Mouse (Mus musculus) olfactory bulb, adult 2 months (tissue): ENCODE data around the gene Crlf2. TPM values are rescaled to one million over a fixed set of nuclear protein-coding genes. Genes with fewer than 3 reads are reported as not detected.

Source experiments
- H3K27ac ChIP-seq: fragments of 200-500 bp; 2 replicates; pipeline ENCODE4 v1.5.1; 2012; ENCODE audit warnings: low read depth, low read length; ENCODE audit not compliant: insufficient read depth
- H3K4me1 ChIP-seq: fragments of 200-500 bp; 2 replicates; pipeline ENCODE4 v1.6.1; 2012; ENCODE audit warnings: low read length; ENCODE audit not compliant: control insufficient read depth, insufficient read depth
- H3K4me3 ChIP-seq: fragments of 200-500 bp; 2 replicates; pipeline ENCODE4 v1.5.1; 2012; ENCODE audit warnings: mild to moderate bottlenecking, low read depth, low read length, moderate library complexity; ENCODE audit not compliant: insufficient read depth
- CTCF ChIP-seq: fragments of 200-500 bp; IDR thresholded peaks from 2 replicates; pipeline ENCODE4 v1.5.1; 2012; ENCODE audit warnings: low read depth, mild to moderate bottlenecking, low read length, moderate library complexity; ENCODE audit not compliant: insufficient read depth
- POLR2A ChIP-seq: fragments of 200-500 bp; IDR thresholded peaks from 2 replicates; pipeline ENCODE4 v1.6.1; 2012; ENCODE audit warnings: mild to moderate bottlenecking, low read depth, low read length, moderate library complexity; ENCODE audit not compliant: insufficient read depth
- WGBS: fragments of 180-500 bp; shearing (Covaris S2); methylation state at CpG from one replicate; pipeline ENCODE4 v1.1.7; 2018; 5-methylcytosine and 5-hydroxymethylcytosine counted together
- polyA plus RNA-seq: library from polyadenylated mRNA; stranded (reverse); fragments of >200 nt; gene quantifications from 2 replicates; pipeline ENCODE4 v1.2.4, GENCODE M21; 2012; ENCODE audit warnings: low replicate concordance; ENCODE audit not compliant: missing spikeins, insufficient read depth, insufficient read length

Crlf2 gene
- polyA plus RNA-seq, 1 experiment = not detected

DNA sequence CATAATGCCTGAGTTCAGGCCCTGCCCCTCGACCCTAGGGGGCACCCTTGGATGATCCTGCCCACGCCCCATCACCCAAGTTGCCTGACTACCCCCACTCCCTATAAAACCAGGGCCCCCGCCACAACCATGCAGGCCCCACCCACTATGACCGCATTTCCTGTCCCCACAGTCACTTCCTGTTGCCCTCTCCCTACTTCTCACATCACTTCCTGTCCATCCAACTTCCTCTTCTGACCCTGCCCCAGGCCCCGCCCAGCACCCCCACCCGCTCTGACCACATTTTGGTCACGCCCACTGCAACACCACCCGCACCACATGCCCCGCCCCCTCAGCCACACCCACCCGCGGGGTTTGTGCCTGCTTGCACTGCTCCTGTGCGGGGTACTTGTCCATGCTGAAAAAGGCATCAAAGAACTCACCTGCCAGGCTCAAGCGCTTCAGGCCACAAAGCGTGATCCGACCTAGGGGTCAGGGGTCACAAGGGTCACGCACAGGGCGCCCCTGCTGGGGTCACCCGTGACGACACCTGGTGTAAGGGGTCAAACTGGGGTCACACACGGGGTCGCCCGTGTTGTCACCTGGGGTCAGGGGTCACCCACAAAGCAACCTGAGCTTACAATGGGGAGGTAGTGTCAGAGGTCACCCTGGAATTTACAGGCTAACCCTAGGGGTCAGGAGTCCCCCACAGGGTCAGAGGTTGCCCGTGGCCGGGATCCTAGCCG, 7.6 kb downstream of the Crlf2 start:
- H3K27ac ChIP-seq = no peak overlapping the region
- no peak for TF ChIP-seq CTCF
- no peak for TF ChIP-seq POLR2A
- H3K4me3 ChIP-seq = no peak overlapping the region
- peaks cover 2% of the 10 kb centered on the region for H3K4me1 ChIP-seq
- WGBS = 92% methylated on average over 25 of the region's 25 CpGs

DNA sequence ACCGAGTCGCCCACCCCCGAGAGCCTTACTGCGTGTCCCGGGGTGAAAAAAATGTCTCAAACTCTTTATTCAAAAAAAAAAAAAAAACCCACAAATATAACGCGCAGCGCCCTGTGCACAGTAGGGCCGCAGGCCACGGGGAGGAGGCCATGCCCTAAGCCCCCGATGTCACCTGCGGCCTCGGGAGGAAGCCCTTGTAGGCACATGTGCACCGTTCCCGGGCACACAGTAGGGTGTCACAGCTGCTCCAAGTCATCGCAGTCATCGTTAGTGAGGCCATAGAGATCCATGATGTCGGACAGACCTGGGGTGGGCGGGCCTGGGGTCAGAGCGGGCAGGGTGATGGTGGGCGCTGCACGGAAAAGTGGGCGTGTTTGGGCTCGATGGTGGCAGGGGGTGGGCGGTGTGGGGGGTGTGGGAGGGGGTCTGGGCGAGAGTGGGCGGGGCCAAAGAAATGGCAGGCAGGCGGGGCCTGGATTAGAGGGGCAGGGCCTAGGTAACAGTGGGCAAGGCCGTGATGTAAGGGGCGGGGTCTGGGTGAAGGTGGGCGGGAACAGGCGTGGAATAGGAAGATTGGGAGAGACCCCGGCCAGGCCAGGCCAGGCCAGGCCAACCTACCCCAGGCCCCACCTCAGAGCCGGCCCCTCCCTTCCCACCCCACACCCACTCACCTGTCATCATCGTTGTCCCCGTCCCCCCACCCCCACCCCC, 8.4 kb downstream of the Crlf2 start:
- Histone ChIP-seq H3K4me1 (no peaks in the 10 kb centered on the region), H3K4me3 (no peak overlapping the region), H3K27ac (no peak overlapping the region)
- WGBS = 93% methylated on average over 34 of the region's 36 CpGs
- TF ChIP-seq POLR2A (no peak), CTCF (no peak)

DNA sequence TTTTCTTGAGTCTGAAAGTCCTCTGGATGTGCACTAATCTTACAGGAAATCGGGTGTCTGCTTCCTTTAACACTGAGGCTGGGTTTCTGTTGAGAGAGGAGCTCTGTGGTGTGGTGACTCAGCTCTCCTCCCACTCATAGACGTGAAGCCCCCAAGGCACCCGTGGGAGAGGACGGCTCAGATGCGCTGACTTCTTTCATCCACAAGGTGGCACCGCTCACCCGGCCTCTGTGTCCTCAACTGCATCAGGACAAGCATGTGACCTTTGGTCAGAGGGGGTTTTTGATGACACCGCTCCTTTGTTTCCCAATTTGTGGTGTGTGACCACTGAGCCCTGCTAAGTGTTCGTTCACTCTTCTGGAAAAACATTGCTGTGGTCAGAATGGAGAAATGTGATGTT, 10.1 kb downstream of the Crlf2 start:
- 45% methylated on average over 9 of the region's 9 CpGs for WGBS
- Histone ChIP-seq H3K4me1 (no peaks in the 10 kb centered on the region), H3K4me3 (no peak overlapping the region), H3K27ac (no peak overlapping the region)
- TF ChIP-seq CTCF (peak; percentile 45; the same call in 1 of the 2 replicates), POLR2A (no peak)

DNA sequence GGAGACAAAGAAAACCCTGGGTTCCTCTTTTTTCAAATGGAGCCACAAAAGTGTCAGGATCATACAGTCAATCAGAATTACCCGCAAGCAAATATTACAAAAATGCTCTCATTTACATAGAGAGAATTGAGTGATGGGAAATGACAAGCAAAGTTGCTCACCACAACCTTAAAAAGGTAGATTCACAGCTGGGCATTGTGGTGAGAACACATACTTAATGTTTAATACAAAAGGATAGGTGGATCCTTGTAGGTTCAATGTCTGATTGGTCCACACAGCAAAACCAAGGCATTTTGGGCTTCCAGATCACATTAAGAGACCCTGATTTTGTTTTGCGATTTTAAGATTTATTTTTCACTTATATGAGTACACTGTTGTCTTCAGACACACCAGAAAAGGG, 11.7 kb downstream of the Crlf2 start:
- Histone ChIP-seq H3K27ac (no peak overlapping the region), H3K4me3 (no peak overlapping the region), H3K4me1 (no peaks in the 10 kb centered on the region)
- WGBS = 74% methylated on average over 2 of the region's 2 CpGs
- TF ChIP-seq CTCF (no peak), POLR2A (no peak)

DNA sequence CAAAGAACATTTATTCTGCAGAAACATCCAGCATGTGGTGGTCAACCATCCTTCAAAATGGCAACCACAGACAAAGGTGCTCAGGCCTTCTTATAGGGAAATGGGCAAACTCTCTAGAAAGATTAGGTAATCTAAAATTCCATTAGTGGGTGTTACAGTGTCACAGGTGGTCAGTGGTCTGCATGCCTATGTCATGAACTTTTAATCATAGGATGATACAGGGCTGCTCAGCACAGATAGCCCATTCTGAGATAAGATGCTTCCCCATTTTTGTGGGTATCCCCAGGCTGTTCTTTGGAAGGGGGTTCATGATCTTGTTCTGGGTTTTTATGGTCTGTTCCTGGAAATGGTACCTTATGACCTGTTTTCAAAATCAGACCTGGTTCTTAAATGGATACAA, 49.1 kb downstream of the Crlf2 start:
- H3K27ac ChIP-seq = no peak overlapping the region
- no peak overlapping the region for H3K4me3 ChIP-seq
- no peak for TF ChIP-seq CTCF
- TF ChIP-seq POLR2A = no peak
- no peaks in the 10 kb centered on the region for H3K4me1 ChIP-seq

DNA sequence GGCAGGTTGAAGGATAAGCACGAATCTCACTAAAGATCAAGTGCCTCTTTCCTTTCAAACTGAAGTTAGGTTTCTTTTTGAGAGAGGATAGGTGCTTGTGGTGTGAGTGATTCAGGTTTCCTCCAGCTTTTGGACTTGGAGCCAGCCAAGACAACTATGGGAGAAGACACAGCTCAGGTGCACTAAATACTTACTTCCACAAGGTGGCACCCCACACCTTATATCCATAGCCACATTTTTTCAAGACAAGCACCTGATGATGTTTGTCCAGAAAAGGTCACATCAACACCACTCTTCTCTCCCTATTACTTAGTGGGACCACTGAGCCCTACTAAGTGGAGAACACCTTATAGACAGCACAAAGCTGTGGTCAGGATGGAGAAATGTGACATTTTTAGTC, 52.1 kb downstream of the Crlf2 start:
- H3K4me1 ChIP-seq = no peaks in the 10 kb centered on the region
- no peak overlapping the region for H3K27ac ChIP-seq
- no peak for TF ChIP-seq POLR2A
- TF ChIP-seq CTCF = no peak
- WGBS = 5% methylated on average over 1 of the region's 1 CpGs
- no peak overlapping the region for H3K4me3 ChIP-seq

Other genes with a start within 250 kb of the Crlf2 start
- gene Vmn2r16, start 228.8 kb downstream of the Crlf2 start, polyA plus RNA-seq = not detected in 2 replicates
- gene Vmn2r17, start 139.3 kb downstream of the Crlf2 start, polyA plus RNA-seq = not detected in 2 replicates
- gene 5430403G16Rik, start 132.0 kb upstream of the Crlf2 start, polyA plus RNA-seq = not detected in 2 replicates
- gene 4930522L14Rik, start 192.9 kb upstream of the Crlf2 start, polyA plus RNA-seq = not detected in 2 replicates